Mouse (Mus musculus) kidney, postnatal 10 days (tissue): ENCODE results near the gene Ppef2.

ENCODE experiments used
- DNase-seq: peaks from one replicate; pipeline ENCODE4 v3.0.0; 2021; ENCODE audit warnings: mixed read lengths

The Ppef2 gene

GRCm38 (mm10) chr5:92234939-92235557, 21.0 kb downstream of the Ppef2 start:
- no peak for DNase-seq

GRCm38 (mm10) chr5:92233366-92233765, 22.7 kb downstream of the Ppef2 start:
- DNase-seq = no peak

DNA sequence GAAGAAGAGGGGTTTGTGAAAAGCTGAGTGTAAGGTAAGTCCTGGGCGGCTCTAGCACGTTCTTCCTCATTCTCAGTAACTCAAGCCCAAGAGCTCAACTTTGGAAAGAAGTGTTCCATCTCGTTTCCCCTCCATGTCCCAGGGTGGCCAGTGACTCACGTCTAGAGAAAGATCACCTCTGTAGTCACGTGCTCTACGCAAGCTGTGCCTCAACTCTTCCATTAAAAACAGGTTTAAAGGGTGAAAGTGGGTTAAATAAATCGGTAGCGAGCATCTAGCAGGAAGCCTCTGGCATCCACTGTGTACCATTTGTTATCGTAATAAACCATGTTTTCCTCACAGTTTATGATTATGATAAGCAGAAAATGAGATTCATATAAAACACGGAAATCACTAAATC, 24.2 kb downstream of the Ppef2 start:
- no peak for DNase-seq

DNA sequence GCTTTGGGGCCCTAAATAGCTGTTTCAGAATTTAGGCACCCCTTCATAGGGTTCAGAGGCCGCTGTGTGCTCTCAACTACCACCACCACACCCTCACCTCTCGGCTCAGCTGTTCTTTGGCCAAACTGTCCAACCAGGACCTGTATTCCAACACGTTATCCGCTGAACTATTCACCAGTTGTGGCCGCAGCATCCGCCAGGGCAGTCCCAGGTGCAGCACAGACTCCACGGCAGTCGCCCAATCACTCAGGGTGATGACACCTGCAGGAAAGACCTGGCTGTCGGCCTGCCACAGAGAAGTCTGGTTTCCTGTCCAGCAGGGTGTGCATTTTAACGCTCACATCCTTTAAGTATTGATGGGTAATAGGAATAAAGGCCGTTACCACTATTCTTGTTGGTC, 25.8 kb downstream of the Ppef2 start:
- DNase-seq = no peak

- no peak for DNase-seq
Measured at GRCm38 (mm10) chr5:92229514-92229913, 26.6 kb downstream of the Ppef2 start.

- no peak for DNase-seq
Measured at GRCm38 (mm10) chr5:92228776-92229175, 27.3 kb downstream of the Ppef2 start.

DNA sequence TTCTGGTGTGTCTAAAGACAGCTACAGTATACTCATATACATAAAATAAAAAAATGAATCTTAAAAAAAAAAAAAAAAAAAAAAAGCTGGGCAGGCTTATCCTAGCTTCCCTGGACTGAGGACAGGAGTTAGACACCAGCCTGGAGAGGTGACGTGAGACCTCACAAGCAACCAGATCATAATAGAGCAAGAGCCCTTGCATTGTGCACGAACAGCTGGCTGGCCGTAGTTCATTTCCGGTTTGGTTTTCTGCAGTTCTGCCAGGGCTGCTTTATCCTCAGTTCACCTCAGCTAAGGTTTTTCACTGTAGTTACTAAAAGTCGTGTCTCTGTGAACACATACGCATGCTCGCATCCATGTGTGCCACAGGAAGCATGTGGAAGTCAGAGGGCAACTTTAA, 28.3 kb downstream of the Ppef2 start:
- DNase-seq = no peak

- no peak for DNase-seq
Measured at GRCm38 (mm10) chr5:92220287-92220902, 35.7 kb downstream of the Ppef2 start.

DNA sequence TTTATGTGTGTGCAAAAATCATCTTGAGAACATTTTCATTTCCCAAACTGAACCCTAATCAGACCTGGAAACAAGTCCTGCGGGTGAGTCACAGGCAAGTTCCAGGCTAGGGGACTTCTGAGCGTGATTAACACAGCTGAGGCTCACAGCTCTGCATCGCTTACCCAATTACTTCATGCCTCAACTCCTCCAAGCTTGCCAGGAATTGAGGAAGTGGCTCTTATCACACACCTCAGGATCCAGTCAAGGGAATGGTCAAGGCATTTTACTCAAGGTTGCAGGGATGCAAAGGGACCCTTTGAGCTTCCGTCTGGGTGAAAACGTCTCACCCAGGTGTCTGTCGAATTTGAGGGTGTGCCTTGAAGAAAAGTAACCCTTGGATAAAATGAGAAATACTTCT, 36.3 kb downstream of the Ppef2 start:
- DNase-seq = no peak

DNA sequence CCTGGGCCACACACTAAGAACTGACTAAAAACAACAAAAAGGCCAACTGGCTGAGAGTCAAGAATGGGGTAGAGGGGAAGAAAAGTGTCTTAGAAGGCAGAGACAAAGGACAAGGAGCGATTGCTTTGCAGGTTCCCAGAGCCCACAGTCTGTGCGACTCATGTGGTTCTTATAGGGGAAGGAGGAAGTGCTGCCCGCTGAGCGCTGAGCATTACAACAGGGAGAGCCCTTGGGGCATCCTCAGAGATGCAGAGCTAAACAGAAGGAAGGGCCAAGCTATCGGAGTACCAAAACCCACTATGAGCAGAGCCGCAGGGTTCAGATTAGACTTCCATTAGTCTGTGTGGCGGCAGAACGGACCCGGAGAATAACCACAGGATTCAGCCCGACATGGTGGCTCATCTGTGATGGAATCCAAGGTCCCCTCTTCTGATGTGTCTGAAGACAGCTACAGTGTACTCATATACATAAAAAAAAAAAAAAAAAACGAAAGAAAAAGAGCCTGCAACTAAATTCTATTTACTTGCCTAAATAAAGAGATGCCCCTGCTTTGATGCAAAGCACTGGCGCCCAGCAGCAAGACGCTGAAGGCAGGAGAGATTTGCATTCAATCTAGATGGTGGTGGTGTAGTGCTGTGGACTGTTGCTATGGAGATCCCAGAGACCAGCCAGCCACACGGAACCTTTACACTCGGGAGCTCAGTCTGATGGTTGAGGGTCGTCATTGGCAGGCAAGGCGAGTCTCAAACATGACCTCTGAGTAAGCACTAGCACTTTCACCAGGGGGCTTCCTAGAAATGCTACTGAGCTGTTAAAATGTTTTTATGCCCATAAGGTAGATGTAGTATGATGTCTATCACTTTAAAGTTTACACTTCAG, 36.9 kb downstream of the Ppef2 start:
- no peak for DNase-seq

DNA sequence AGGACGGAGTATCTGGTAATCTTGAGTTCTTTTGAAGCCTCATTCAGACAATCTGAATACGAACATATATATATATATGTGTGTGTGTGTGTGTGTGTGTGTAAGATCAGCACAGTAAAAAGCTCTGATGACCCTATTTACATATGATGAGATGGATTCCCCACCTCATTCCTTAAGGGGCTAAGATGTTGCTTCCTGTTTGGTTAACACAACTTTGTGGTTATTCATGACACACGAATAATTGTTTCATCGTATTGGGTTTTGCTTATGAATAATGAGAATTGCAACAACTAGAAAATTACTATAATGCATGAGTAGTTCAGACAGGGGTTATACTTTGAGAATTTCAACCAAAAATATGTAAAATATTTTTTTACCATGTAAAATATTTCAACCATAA, 40.8 kb downstream of the Ppef2 start, which contains the start of gene U90926:
TSS of gene U90926 (minus strand) at position 101 of the 400 bp plus-strand sequence.
- no peak for DNase-seq

DNA sequence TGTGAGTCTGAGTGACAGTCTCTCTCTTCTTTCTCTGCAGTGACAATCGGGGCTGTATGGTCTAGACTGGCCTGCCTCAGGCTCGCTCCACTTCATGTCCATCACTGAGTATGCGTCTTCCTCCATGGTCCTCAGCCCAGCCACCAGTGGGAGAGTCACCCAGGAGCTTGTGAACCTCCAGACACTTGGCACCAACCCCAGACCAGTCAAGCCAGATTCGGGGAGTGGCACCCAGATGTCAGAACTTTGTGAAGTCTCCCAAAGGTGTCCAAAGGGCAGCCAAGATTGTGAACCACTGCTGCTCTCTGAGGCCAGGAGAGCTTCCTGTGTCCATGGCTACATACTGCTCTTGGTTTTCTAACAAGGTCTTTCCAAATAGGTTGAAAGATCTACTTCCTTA, 43.8 kb downstream of the Ppef2 start:
- peak; percentile 9 for DNase-seq

- no peak for DNase-seq
Measured at GRCm38 (mm10) chr5:92210205-92210604, 45.9 kb downstream of the Ppef2 start.

DNA sequence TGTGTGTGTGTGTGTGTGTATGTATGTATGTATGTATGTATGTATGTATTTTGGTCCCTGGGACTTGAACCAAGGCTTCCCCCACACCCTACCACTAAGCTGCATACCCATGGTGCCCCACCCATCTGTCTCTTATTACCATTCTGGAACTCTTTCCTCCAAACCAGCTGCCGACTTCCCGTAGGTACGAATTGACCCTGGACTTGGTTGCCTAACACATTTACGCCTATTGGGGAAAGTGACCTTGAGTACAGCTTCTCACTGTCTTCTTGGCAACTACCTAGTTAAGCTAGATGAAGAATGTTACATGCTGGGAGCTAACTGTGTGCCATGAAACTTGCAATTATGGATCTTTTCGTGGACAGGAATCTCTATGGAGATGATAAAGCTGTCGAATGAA, 50.0 kb downstream of the Ppef2 start:
- DNase-seq = no peak

DNA sequence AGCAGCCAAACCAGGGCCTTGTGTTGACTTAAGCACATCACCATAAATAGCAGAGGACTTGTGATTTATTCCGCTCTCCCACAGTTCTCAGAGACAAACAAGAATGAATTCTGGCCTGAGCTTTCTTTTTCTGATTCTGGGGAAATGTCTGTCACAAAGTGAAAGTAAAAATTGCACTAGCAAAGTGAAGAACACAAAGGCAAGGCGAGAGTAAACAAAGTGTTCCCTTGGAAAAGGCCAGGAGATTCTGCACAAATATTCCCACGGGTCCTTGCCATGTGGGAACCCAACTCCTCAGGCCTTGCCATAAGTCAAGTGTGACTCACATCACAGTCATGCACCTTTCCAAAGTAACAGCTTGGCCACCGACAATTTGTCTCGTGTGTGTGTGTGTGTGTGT, 50.4 kb downstream of the Ppef2 start:
- DNase-seq = no peak

- no peak for DNase-seq
Measured at GRCm38 (mm10) chr5:92205184-92205583, 50.9 kb downstream of the Ppef2 start.

DNA sequence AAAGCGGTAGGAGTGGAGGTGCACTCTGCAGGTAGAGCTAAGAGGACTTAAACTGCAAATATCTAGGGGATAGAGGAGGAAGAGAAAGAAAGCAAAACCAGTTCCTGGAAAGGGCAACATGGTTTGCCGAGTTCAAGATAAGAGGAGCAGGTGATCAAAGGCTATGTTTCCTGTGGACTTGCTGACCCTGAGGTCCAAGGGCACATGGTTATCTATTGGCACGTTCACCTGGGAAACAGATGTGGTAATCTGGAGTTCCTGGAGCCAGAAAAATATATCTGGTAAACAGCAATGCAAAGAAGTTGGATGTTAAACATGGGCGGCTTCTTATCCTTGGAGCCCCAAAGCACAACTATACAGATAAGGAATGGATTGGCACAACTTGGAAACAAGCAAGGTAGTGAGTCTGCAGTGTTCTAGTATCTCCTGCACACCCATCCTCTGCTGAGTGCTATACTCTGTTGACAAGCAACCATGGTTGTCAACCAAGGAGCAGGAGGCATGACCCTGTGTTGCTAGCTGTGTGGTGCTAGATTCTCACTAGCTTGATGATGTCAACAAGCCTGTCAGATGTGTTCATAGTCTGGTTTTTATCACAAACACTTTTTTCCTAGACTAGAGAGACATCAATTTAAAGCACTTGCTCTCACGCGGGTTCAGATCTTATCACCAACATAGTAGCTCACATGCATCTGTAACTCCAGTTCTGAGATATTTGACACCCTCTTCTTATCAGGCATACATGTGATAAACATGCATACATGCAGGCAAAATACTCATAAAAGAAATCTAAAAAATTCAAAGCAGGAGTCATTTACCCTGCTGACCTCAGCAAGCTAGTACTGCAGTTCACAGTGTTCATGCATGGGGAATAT, 51.7 kb downstream of the Ppef2 start:
- no peak for DNase-seq

GRCm38 (mm10) chr5:92198266-92198665, 57.8 kb downstream of the Ppef2 start:
- DNase-seq = no peak

DNA sequence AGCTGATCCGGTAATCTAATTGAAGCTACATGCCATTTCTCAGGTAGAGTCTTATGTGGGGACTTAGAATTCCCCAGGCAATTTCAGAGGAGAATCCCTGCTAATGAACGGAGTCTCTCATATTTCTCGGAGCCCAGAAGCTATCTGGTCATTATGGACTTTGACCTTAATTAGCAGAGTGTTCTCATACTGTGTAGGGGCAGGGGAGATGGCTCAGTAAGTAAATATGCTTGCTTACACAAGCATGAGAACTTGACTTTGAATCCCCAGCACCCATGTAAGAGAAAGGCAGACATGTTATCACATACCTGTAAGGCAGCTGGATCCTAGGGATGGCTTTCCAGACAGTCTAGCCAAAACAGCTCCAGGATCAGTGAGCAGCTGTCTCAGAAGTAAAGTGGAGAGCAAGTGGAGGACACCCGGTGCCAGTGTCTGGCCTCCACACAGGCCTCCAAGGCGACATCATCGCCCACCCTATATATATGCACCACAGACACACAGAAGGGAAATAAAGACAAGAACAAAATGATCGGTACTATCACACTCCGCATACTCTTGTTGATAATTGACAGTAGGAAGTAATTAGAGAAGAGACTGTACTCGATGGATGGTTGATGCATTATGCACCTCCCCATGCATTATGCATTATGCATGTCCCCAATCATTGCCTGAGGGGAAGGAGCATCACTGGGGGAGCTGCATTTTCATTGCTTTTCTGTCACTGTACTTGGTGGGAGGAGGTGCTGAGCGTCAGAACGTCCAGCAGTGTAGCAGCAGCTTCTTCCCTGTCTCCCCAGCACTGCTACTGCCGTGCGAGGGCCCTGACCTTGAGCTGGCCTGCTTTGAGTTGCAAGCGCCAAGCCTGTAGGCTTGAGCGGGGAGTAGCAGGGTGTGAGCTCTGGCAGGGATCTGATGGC, 58.9 kb downstream of the Ppef2 start:
- DNase-seq = no peak

DNA sequence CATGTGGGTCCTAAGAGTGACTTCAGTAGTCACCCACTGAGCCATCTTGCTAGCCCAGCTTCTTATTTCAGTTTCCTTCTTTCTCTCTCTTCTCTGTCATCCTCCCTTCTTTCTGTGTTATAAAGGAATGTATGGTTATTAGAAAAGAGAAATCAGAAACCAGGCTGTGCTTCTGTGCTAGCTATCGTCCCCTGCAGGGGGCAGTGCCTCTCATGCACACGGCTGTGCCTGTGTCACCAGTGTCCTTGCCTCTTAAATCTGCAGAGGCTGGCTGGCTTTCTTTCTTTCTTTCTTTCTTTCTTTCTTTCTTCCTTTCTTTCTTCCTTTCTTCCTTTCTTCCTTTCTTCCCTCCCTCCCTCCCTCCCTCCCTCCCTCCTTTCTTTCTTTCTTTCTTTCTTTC, 60.4 kb downstream of the Ppef2 start:
- DNase-seq = peak; percentile 71

DNA sequence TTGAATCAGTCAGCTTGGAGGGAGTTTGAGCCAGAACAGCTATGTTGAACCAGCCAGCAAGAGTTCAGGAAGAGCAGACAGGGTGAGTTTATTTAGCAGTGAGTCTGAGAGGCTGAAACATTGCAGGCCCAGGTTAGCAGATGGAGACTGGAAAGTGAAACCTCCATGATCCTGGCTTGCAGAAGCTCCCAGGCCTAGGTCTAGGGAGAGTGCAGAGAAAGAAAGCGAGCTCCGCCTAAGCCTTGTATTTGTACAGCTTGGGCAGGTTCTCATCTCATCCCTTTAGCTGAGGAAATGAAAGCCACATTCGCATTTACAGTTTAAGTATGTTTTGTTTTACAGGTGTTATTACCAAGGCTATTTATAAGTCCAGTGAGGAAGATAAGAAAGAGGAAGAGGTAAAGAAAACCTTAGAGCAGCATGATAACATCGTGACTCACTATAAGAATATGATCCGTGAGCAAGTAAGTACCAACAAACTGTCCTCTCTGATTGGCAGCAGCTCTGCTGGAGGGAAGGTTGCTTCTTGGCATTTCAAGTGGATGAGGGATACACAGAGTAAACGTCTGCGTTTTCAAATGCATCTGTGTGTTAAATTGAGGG, 67.1 kb downstream of the Ppef2 start:
- DNase-seq = no peak
